Mouse (Mus musculus) erythroblast, embryonic 14.5 days (primary cell): ENCODE results near the gene Lmna.

Source experiments
- GATA1 ChIP-seq: IDR thresholded peaks from 2 replicates; pipeline ENCODE4 v1.6.1; 2012; ENCODE audit warnings: low read length, inconsistent platforms, mixed read lengths
- TAL1 ChIP-seq: IDR thresholded peaks from 3 replicates; pipeline ENCODE4 v1.6.1; 2012; ENCODE audit warnings: low read length, inconsistent platforms, mixed read lengths

DNA sequence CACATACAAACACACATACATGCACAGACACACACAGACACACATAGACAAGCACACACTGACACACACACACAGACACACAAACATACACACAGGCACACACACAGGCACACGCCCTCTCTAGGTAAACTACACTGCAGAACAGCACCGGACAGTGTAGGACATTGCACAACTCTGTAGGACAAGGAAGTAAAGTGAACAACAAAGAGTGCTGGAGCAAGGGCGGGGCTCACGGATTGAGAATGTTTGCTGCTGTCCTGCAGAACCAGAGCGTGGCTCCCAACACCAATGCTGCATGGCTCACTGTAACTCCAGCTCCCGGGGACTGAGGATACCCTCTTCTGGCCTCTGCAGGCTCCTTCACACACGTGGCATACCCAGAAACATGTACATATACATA is 66.9 kb downstream of the Lmna start:
- TF ChIP-seq GATA1, result no peak
- no peak for TF ChIP-seq TAL1
